Mouse (Mus musculus) intestine, embryonic 14.5 days (tissue): ENCODE results near the gene Mapk3. TPM values are rescaled to one million over a fixed set of nuclear protein-coding genes. Genes with fewer than 3 reads are reported as not detected.
A peak's percentile ranks its signal among the peaks of the same experiment; 100 is the strongest.

Experiments
- ATAC-seq: fragments of 200-750 bp; cut with Nextera tagmentation; replicated peaks from 2 replicates; pipeline ENCODE4 v1.8.0; 2017; ENCODE audit warnings: low read depth, moderate number of reproducible peaks, moderate TSS enrichment, moderate library complexity; ENCODE audit not compliant: low FRiP score, low TSS enrichment
- DNase-seq: peaks from one replicate; pipeline ENCODE4 v3.0.0-alpha.2; 2018; ENCODE audit warnings: low spot score
- H3K27ac ChIP-seq: fragments of 300-500 bp; sonication (generic); 2 replicates; pipeline ENCODE4 v1.5.1; 2014; ENCODE audit warnings: low read depth, mild to moderate bottlenecking, control low read depth
- H3K27me3 ChIP-seq: fragments of 300-500 bp; sonication (generic); replicated peaks from 2 replicates; pipeline ENCODE4 v1.6.1; 2014; ENCODE audit warnings: low read length, control low read depth; ENCODE audit not compliant: control insufficient read depth, insufficient read depth
- H3K36me3 ChIP-seq: fragments of 300-500 bp; sonication (generic); 2 replicates; pipeline ENCODE4 v1.6.1; 2014; ENCODE audit warnings: low read length, control low read depth; ENCODE audit not compliant: control insufficient read depth, insufficient read depth
- H3K4me1 ChIP-seq: fragments of 300-500 bp; sonication (generic); replicated peaks from 2 replicates; pipeline ENCODE4 v1.6.1; 2014; ENCODE audit warnings: low read length, control low read depth, mixed read lengths; ENCODE audit not compliant: control insufficient read depth, insufficient read depth
- H3K4me2 ChIP-seq: fragments of 300-500 bp; sonication (generic); 2 replicates; pipeline ENCODE4 v1.6.1; 2014; ENCODE audit warnings: low read length
- H3K4me3 ChIP-seq: fragments of 300-500 bp; sonication (generic); 2 replicates; pipeline ENCODE4 v1.5.1; 2014; ENCODE audit warnings: low read depth, low read length, control low read depth, mixed read lengths
- H3K9ac ChIP-seq: fragments of 300-500 bp; sonication (generic); 2 replicates; pipeline ENCODE4 v1.6.1; 2014; ENCODE audit warnings: mild to moderate bottlenecking, low read length
- H3K9me3 ChIP-seq: fragments of 300-500 bp; sonication (generic); 2 replicates; pipeline ENCODE4 v1.6.1; 2016; ENCODE audit warnings: low read length, control low read depth; ENCODE audit not compliant: control insufficient read depth
- WGBS: fragments of 180-500 bp; shearing (Covaris S2); extraction: QIAGEN DNeasy Blood & Tissue Kit; methylation state at CpG from one replicate; pipeline ENCODE4 v1.1.7; 2014; 5-methylcytosine and 5-hydroxymethylcytosine counted together
- polyA plus RNA-seq: library from polyadenylated mRNA; unstranded; fragments of >200 nt; fragmentation: Nextera tagmentation; extraction: Ambion mirVana; gene quantifications from 2 replicates; pipeline ENCODE4 v1.2.1, GENCODE M21; 2014

Mapk3 gene
- polyA plus RNA-seq, 1 experiment from 2014 or later, result 104 TPM

GRCm38 (mm10) chr7:126748824-126749223 lies 10.6 kb upstream of the Mapk3 start:
- H3K27ac ChIP-seq, result peak overlapping the region; percentile 33; the same call in 1 of the 2 replicates
- no peak overlapping the region for H3K4me3 ChIP-seq
- H3K9ac ChIP-seq, result no peak overlapping the region
- DNase-seq, result no peak
- H3K36me3 ChIP-seq, result no peaks in the 10 kb centered on the region
- ATAC-seq, result no peak
- 67% methylated on average over 7 of the region's 7 CpGs for WGBS
- H3K27me3 ChIP-seq, result no peaks in the 10 kb centered on the region
- no peaks in the 10 kb centered on the region for H3K4me1 ChIP-seq
- no peaks in the 10 kb centered on the region for H3K9me3 ChIP-seq
- no peak overlapping the region for H3K4me2 ChIP-seq

DNA sequence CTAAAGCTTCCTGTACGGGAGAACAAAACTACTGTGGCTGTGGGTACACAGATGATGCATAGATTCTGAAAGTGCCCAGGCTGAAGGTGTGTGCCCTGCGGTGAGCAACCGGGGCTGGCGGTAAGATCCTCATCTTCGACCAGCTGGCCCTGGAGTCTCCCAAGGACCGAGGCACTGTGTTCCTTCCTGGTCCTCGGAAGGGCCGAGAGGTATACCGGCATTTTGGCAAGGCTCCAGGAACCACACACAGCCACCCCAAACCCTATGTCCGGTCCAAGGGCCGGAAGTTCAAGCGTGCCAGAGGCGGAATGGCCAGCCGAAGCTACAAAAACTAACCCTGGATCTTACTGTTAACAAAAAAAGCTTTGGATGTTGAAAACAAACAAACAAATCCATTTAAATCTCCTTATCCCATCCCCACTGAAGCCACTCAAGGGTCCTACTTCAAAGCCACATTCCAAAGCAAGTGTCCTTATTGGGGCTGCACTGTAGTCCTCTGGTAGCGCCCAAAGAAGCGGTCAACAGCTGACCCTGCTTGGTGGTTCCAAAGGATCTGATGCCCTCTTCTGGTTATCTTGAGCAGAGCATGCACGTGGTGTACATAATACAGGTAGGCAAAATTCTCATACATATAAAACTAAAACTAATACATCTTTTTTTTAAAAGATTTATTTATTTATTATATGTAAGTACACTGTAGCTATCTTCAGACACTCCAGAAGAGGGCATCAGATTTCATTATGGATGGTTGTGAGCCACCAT lies 9.6 kb upstream of the Mapk3 start:
- Histone ChIP-seq H3K4me1 (0 out of 2 replicates have a peak, but pooled peaks cover 2% of the 10 kb centered on the region), H3K27ac (no peak overlapping the region), H3K36me3 (no peaks in the 10 kb centered on the region), H3K27me3 (no peaks in the 10 kb centered on the region), H3K9ac (no peak overlapping the region), H3K4me2 (no peak overlapping the region), H3K9me3 (no peaks in the 10 kb centered on the region), H3K4me3 (no peak overlapping the region)
- no peak for DNase-seq
- WGBS, result 94% methylated on average over 17 of the region's 17 CpGs
- no peak for ATAC-seq

GRCm38 (mm10) chr7:126754866-126755265 lies 4.5 kb upstream of the Mapk3 start:
- no peaks in the 10 kb centered on the region for H3K36me3 ChIP-seq
- WGBS, result under 1% methylated on average over 9 of the region's 9 CpGs
- ATAC-seq (peak; percentile 53), DNase-seq (peak; percentile 90)
- no peak overlapping the region for H3K4me3 ChIP-seq
- H3K4me1 ChIP-seq, result 0 out of 2 replicates have a peak, but pooled peaks cover 7% of the 10 kb centered on the region
- peak overlapping the region; percentile 60 for H3K27ac ChIP-seq
- no peaks in the 10 kb centered on the region for H3K27me3 ChIP-seq
- H3K9ac ChIP-seq, result no peak overlapping the region
- no peaks in the 10 kb centered on the region for H3K9me3 ChIP-seq
- H3K4me2 ChIP-seq, result peak overlapping the region; percentile 30; the same call in 1 of the 2 replicates

- Histone ChIP-seq H3K4me3 (no peak overlapping the region), H3K27me3 (no peaks in the 10 kb centered on the region), H3K9me3 (no peaks in the 10 kb centered on the region), H3K4me2 (no peak overlapping the region), H3K9ac (no peak overlapping the region), H3K36me3 (peaks cover 15% of the 10 kb centered on the region), H3K27ac (no peak overlapping the region), H3K4me1 (peaks cover 31% of the 10 kb centered on the region)
- ATAC-seq (no peak), DNase-seq (no peak)
- WGBS, result 77% methylated on average over 7 of the region's 7 CpGs
These were observed 862 bp upstream of the Mapk3 start for GRCm38 (mm10) chr7:126758539-126758938.

DNA sequence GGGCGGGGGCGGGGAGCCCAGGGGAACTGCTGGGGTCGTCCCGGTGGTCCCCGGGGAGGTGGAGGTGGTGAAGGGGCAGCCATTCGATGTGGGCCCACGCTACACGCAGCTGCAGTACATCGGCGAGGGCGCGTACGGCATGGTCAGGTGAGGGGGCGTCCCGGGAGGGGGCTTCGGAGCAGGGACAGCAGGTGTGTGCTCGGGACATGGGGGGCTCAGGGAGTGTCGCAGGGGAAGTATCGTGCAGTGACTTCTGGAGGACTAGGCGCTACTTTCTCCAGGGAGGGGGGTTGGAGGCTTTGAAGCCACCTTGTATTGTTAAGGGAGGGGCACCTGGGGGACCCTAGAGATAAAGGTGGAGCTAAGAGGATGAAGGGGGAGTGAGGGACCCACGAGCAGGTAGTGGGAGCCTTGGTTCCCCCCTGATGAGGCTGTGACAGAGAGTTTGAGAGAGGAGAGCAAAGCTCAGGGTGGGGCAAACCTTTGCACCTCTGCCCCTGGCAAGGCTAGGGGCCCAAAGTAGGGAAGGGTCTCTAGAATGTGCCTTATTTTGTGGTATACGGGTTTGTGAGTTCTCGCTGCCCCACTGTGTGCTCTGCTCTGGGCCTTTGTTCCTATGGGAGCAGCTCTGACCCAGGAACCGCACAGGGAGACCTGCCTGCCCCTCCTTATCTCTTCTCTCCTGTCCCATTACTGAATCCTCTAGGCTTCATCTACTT lies 430 bp downstream of the Mapk3 start:
- no peaks in the 10 kb centered on the region for H3K9me3 ChIP-seq
- H3K4me1 ChIP-seq, result peaks cover 28% of the 10 kb centered on the region
- ATAC-seq (peak; percentile 50), DNase-seq (no peak)
- peak overlapping the region; percentile 94 for H3K4me2 ChIP-seq
- WGBS, result under 1% methylated on average over 22 of the region's 24 CpGs
- H3K9ac ChIP-seq, result peak overlapping the region; percentile 84
- peak overlapping the region; percentile 96 for H3K27ac ChIP-seq
- no peaks in the 10 kb centered on the region for H3K27me3 ChIP-seq
- peaks cover 28% of the 10 kb centered on the region for H3K36me3 ChIP-seq
- H3K4me3 ChIP-seq, result peak overlapping the region; percentile 80

GRCm38 (mm10) chr7:126760391-126760802 lies 996 bp downstream of the Mapk3 start:
- Histone ChIP-seq H3K4me3 (peak overlapping the region; percentile 80), H3K9ac (peak overlapping the region; percentile 84), H3K27me3 (no peaks in the 10 kb centered on the region), H3K4me2 (peak overlapping the region; percentile 94), H3K9me3 (no peaks in the 10 kb centered on the region), H3K36me3 (peaks cover 34% of the 10 kb centered on the region), H3K4me1 (peaks cover 24% of the 10 kb centered on the region), H3K27ac (peak overlapping the region; percentile 96)
- peak; percentile 17; the same call in 1 of the 2 replicates for ATAC-seq
- 10% methylated on average over 3 of the region's 3 CpGs for WGBS
- DNase-seq, result peak; percentile 66

DNA sequence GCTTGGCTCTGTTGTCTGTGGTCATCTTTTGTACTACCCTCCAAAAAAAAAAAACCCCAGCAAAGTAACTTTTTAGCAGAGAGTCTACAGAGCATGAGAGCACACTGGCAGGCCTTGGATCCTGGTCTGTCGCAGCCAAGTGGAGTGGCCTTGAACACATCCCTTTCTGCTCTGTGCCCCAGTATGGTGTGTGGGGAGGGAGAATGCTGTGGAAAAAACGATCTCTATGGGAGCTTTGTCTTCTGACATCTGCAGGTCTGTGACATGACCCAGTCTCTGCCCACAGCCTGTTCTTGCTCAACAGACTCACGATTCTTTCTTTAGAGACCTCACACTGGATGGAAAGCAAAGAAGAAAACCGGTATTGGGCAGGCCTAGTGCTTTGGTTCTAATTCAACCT lies 1.6 kb downstream of the Mapk3 start:
- no peaks in the 10 kb centered on the region for H3K9me3 ChIP-seq
- peak overlapping the region; percentile 96 for H3K27ac ChIP-seq
- H3K4me2 ChIP-seq, result peak overlapping the region; percentile 94
- H3K4me1 ChIP-seq, result peaks cover 24% of the 10 kb centered on the region
- no peak for DNase-seq
- H3K4me3 ChIP-seq, result peak overlapping the region; percentile 80
- no peak for ATAC-seq
- H3K36me3 ChIP-seq, result peaks cover 40% of the 10 kb centered on the region
- H3K27me3 ChIP-seq, result no peaks in the 10 kb centered on the region
- 41% methylated on average over 4 of the region's 4 CpGs for WGBS
- H3K9ac ChIP-seq, result peak overlapping the region; percentile 84; the same call in 1 of the 2 replicates

DNA sequence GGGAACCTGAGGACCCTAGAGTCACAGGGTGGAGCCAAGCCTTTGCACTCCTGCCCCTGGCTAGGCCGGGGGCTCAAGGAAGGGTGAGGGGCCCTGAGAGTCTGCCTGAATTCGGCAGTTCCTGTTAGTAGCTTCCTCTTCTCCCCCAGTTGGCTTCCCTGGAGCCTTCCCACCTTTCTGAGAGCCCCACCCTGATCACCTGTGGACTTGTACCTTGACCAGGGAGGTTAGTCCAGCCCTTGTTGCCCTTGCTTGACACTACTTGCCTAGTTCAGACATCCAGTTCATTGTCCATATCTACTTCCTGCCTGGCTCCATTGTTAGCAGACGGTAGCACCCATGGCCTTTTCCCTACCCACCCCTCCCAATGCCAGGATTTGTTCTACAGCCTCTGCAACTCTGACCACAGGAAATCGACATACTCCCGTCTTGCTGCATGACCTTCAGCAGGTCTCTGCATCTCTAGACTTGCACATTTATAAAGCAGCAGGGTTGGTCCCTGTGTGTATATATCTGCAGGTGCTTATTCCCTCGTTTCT lies 2.2 kb downstream of the Mapk3 start:
- Histone ChIP-seq H3K36me3 (peaks cover 45% of the 10 kb centered on the region), H3K9me3 (no peaks in the 10 kb centered on the region), H3K4me1 (peaks cover 24% of the 10 kb centered on the region), H3K9ac (no peak overlapping the region), H3K4me2 (peak overlapping the region; percentile 94), H3K4me3 (no peak overlapping the region), H3K27ac (peak overlapping the region; percentile 96), H3K27me3 (no peaks in the 10 kb centered on the region)
- ATAC-seq (no peak), DNase-seq (no peak)
- WGBS, result 51% methylated on average over 6 of the region's 6 CpGs
